Mouse (Mus musculus): ENCODE data around the gene Wdfy3.
"Not testable (repeated sequence)": the region's sequence is repeated elsewhere in the genome, so short reads cannot be mapped to it uniquely, and the experiment has no call there.

Gene Wdfy3

GRCm38 (mm10) chr5:102069767-102070413 lies at the start of gene Wdfy3:
Gene Wdfy3 (minus strand): TSS chr5:102069921.
- DNase-seq (ENCODE audit: low read depth, low spot score) = peak; percentile 53

GRCm38 (mm10) chr5:102113009-102113408 lies 43.3 kb upstream of the Wdfy3 start:
- no peak for DNase-seq (ENCODE audit: low read depth, low spot score)

GRCm38 (mm10) chr5:102112034-102112433 lies 42.3 kb upstream of the Wdfy3 start:
- DNase-seq (ENCODE audit: low read depth, low spot score) = no peak

- DNase-seq (ENCODE audit: low read depth, low spot score) = no peak
Measured at GRCm38 (mm10) chr5:102110031-102110430, 40.3 kb upstream of the Wdfy3 start.

- DNase-seq (ENCODE audit: low read depth, low spot score) = no peak
Measured at GRCm38 (mm10) chr5:102105919-102106318, 36.2 kb upstream of the Wdfy3 start.

GRCm38 (mm10) chr5:102101815-102102214 lies 32.1 kb upstream of the Wdfy3 start:
- DNase-seq (ENCODE audit: low read depth, low spot score) = not testable (repeated sequence)

GRCm38 (mm10) chr5:102100246-102101241 lies 30.8 kb upstream of the Wdfy3 start:
- DNase-seq (ENCODE audit: low read depth, low spot score) = no peak

GRCm38 (mm10) chr5:102095576-102095975 lies 25.9 kb upstream of the Wdfy3 start:
- no peak for DNase-seq (ENCODE audit: low read depth, low spot score)

GRCm38 (mm10) chr5:102090686-102091085 lies 21.0 kb upstream of the Wdfy3 start:
- no peak for DNase-seq (ENCODE audit: low read depth, low spot score)

GRCm38 (mm10) chr5:102084737-102085705 lies 15.3 kb upstream of the Wdfy3 start:
- DNase-seq (ENCODE audit: low read depth, low spot score) = no peak

- peak; percentile 42 for DNase-seq (ENCODE audit: low read depth, low spot score)
Measured at GRCm38 (mm10) chr5:102074086-102074485, 4.4 kb upstream of the Wdfy3 start.

GRCm38 (mm10) chr5:102072057-102072456 lies 2.3 kb upstream of the Wdfy3 start:
- no peak for DNase-seq (ENCODE audit: low read depth, low spot score)

GRCm38 (mm10) chr5:102071241-102071640 lies 1.5 kb upstream of the Wdfy3 start:
- DNase-seq (ENCODE audit: low read depth, low spot score) = no peak

- no peak for DNase-seq (ENCODE audit: low read depth, low spot score)
Measured at GRCm38 (mm10) chr5:102070788-102071187, 1.1 kb upstream of the Wdfy3 start.

- no peak for DNase-seq (ENCODE audit: low read depth, low spot score)
Measured at GRCm38 (mm10) chr5:102070414-102070768, 670 bp upstream of the Wdfy3 start.

GRCm38 (mm10) chr5:102069051-102069766 lies 512 bp downstream of the Wdfy3 start:
- DNase-seq (ENCODE audit: low read depth, low spot score) = no peak

GRCm38 (mm10) chr5:102066458-102066857 lies 3.3 kb downstream of the Wdfy3 start:
- DNase-seq (ENCODE audit: low read depth, low spot score) = no peak

- no peak for DNase-seq (ENCODE audit: low read depth, low spot score)
Measured at GRCm38 (mm10) chr5:102063013-102063752, 6.5 kb downstream of the Wdfy3 start.

GRCm38 (mm10) chr5:102061816-102062215 lies 7.9 kb downstream of the Wdfy3 start:
- DNase-seq (ENCODE audit: low read depth, low spot score) = no peak

- no peak for DNase-seq (ENCODE audit: low read depth, low spot score)
Measured at GRCm38 (mm10) chr5:102055946-102056345, 13.8 kb downstream of the Wdfy3 start.

Measured in c-Kit-negative CD71-positive TER-119-positive erythroid progenitor cells, embryonic 14.5 days (primary cell).